Mouse (Mus musculus): ENCODE data around the gene Wdr74.

Wdr74 gene

DNA sequence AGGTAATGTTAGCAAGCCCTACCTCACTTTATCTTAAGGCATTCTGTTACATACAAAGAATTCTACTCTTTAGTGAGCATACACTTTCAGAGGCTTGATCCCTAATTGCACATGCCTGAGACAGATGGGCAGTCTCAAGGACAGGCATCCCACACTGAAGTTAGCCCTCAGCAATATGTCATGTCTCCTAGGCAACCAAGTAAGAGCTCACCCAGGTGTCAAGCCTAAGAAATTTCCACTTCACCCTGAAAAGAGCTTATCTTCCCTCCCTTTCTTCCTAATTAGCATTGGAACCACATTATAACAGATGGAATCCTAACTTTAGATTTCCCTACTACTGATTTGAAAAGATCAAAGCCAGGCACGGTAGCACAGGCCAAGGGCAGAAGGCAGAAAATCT lies 53.5 kb downstream of the Wdr74 start:
- peaks cover 17% of the 10 kb centered on the region for H3K36me3 ChIP-seq (ENCODE audit: control insufficient read depth, insufficient read depth, low read length, poor library complexity, severe bottlenecking)
- H3K27me3 ChIP-seq (ENCODE audit: control insufficient read depth, insufficient read depth, low read length, poor library complexity, severe bottlenecking): no peaks in the 10 kb centered on the region
- DNase-seq (ENCODE audit: low read depth, low spot score): no peak

DNA sequence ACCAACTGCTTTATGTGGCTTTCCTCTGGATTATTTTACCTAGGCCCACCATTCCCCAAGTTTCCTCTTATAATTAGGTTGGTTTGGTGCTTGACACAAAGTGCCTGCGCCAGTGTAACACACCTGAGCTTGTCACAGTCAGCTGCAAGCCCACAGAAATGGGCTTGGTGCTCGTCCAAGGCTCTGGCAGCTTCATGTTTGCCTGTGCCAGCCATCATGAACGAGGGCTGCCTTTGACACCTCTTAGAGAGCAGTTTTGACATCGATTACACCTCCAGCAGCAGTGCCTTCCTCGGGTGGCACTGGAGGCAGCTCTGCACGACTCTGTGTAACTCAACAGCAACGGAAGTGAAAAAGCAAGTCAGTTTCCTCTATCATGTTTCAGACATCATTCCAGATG lies 54.5 kb downstream of the Wdr74 start:
- Histone ChIP-seq H3K36me3 (ENCODE audit: control insufficient read depth, insufficient read depth, low read length, poor library complexity, severe bottlenecking) (peaks cover 24% of the 10 kb centered on the region), H3K27me3 (ENCODE audit: control insufficient read depth, insufficient read depth, low read length, poor library complexity, severe bottlenecking) (no peaks in the 10 kb centered on the region)
- no peak for DNase-seq (ENCODE audit: low read depth, low spot score)
